12 mouse cellular contexts compared by ENCODE assay signal in the genomic region with DNA sequence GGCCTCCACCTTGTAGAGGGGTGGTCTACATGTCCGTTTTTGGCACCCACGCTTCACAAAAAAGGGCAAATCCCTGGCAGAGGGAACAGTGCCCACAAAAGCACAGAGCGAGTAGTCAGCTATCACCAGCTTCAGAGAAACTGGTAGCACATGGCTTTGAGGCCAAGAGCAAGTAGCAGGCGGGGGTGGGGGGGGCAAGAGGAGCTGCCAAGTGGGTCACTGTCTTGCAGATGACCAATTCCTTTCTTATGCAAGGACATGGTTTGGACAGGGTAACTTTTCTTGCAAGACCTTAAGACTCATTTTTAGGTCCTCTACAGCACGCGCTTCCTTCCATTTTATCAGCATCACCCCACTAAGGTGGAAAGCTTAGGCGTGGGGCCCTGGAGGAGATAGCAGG.
DNase-seq lines count a peak whose midpoint lies in the region; ATAC-seq and TF ChIP-seq lines count a peak whose summit lies in the region.
"Had no signal": no experiment of that assay in that cellular context is flagged by ENCODE, and none has a peak within 500 bp of the region (broad histone marks: within the 10 kb centered on the region; RNA-seq: fewer than 3 reads in every experiment).

No protein-coding gene starts in this region.

- H3K27me3 ChIP-seq in heart, embryonic 10.5 days (ENCODE audit: insufficient read depth, poor library complexity, severe bottlenecking): no peaks in the 10 kb centered on the region
- H3K27me3 ChIP-seq in embryonic facial prominence, embryonic 12.5 days: no peaks in the 10 kb centered on the region
- H3K27me3 ChIP-seq in limb, embryonic 14.5 days (ENCODE audit: control insufficient read depth, insufficient read depth, low read length): no peaks in the 10 kb centered on the region
- no peaks in the 10 kb centered on the region for H3K27me3 ChIP-seq in hindbrain, embryonic 14.5 days (ENCODE audit: control insufficient read depth, insufficient read depth, low read length)
- H3K27me3 ChIP-seq: neural tube, embryonic 15.5 days had no signal

- TF ChIP-seq POLR2A in limb, embryonic 14.5 days (IDR thresholded peaks at IDR 0.05; ENCODE audit: borderline replicate concordance, extremely low read depth, insufficient read depth, insufficient read length): no peak

- peaks cover 54% of the 10 kb centered on the region for H3K4me1 ChIP-seq in heart, embryonic 10.5 days
- peaks cover 41% of the 10 kb centered on the region for H3K4me1 ChIP-seq in embryonic facial prominence, embryonic 12.5 days
- H3K4me1 ChIP-seq in limb, embryonic 14.5 days (ENCODE audit: control insufficient read depth, insufficient read depth, low read length): peaks cover 46% of the 10 kb centered on the region
- H3K4me1 ChIP-seq in hindbrain, embryonic 14.5 days (replicated peaks; ENCODE audit: control insufficient read depth, insufficient read depth, low read length): no peaks in the 10 kb centered on the region
- H3K4me1 ChIP-seq: neural tube, embryonic 15.5 days had no signal

- no peak overlapping the region for H3K9ac ChIP-seq in embryonic facial prominence, embryonic 12.5 days
- H3K9ac ChIP-seq in limb, embryonic 14.5 days (ENCODE audit: low read depth, low read length, severe bottlenecking): no peak overlapping the region
- H3K9ac ChIP-seq in hindbrain, embryonic 14.5 days: no peak overlapping the region
- H3K9ac ChIP-seq: neural tube, embryonic 15.5 days had no signal

- H3K4me3 ChIP-seq in heart, embryonic 10.5 days: no peak overlapping the region
- H3K4me3 ChIP-seq in embryonic facial prominence, embryonic 12.5 days: no peak overlapping the region
- no peak overlapping the region for H3K4me3 ChIP-seq in limb, embryonic 14.5 days (replicated peaks; ENCODE audit: low read length)
- H3K4me3 ChIP-seq in hindbrain, embryonic 14.5 days (replicated peaks; ENCODE audit: low read length): no peak overlapping the region
- H3K4me3 ChIP-seq: neural tube, embryonic 15.5 days had no signal

- no peaks in the 10 kb centered on the region for H3K9me3 ChIP-seq in heart, embryonic 10.5 days
- H3K9me3 ChIP-seq in embryonic facial prominence, embryonic 12.5 days: no peaks in the 10 kb centered on the region
- no peaks in the 10 kb centered on the region for H3K9me3 ChIP-seq in limb, embryonic 14.5 days (ENCODE audit: control insufficient read depth, low read length)
- no peaks in the 10 kb centered on the region for H3K9me3 ChIP-seq in hindbrain, embryonic 14.5 days (ENCODE audit: control insufficient read depth, low read length)
- H3K9me3 ChIP-seq: G1E; neural tube, embryonic 15.5 days had no signal

- intact Hi-C loops in heart, postnatal 36 days (cut with DNase I): loop anchor here (5.0 kb wide), 1 partner anchor 151 kb away; a partner anchor contains a TSS

- peak overlapping the region; percentile 72; the same call in 1 of the 2 replicates for H3K27ac ChIP-seq in heart, embryonic 10.5 days
- H3K27ac ChIP-seq in embryonic facial prominence, embryonic 12.5 days: peak overlapping the region; percentile 91
- H3K27ac ChIP-seq in limb, embryonic 14.5 days (replicated peaks; ENCODE audit: low read depth, low read length): peak overlapping the region; percentile 81
- no peak overlapping the region for H3K27ac ChIP-seq in hindbrain, embryonic 14.5 days
- H3K27ac ChIP-seq: neural tube, embryonic 15.5 days had no signal

- no peaks in the 10 kb centered on the region for H3K36me3 ChIP-seq in heart, embryonic 10.5 days
- H3K36me3 ChIP-seq in embryonic facial prominence, embryonic 12.5 days: no peaks in the 10 kb centered on the region
- H3K36me3 ChIP-seq in limb, embryonic 14.5 days (ENCODE audit: control insufficient read depth, insufficient read depth, low read length): no peaks in the 10 kb centered on the region
- no peaks in the 10 kb centered on the region for H3K36me3 ChIP-seq in hindbrain, embryonic 14.5 days (replicated peaks; ENCODE audit: control insufficient read depth, insufficient read depth)
- H3K36me3 ChIP-seq: G1E; neural tube, embryonic 15.5 days had no signal

- no peak overlapping the region for H3K4me2 ChIP-seq in embryonic facial prominence, embryonic 12.5 days (replicated peaks)
- no peak overlapping the region for H3K4me2 ChIP-seq in limb, embryonic 14.5 days (replicated peaks; ENCODE audit: low read depth, low read length, severe bottlenecking)
- no peak overlapping the region for H3K4me2 ChIP-seq in hindbrain, embryonic 14.5 days (replicated peaks)
- H3K4me2 ChIP-seq: neural tube, embryonic 15.5 days had no signal

- DNase-seq in heart, embryonic 10.5 days (ENCODE audit: low spot score): no peak
- DNase-seq in heart, postnatal 36 days: no peak
- DNase-seq in adipocyte (ENCODE audit: low spot score): peak; percentile 79
- DNase-seq in limb, embryonic 14.5 days (ENCODE audit: low spot score): no peak
- DNase-seq in spleen, postnatal 10 days (ENCODE audit: low spot score in 2 of 2): no peak
- DNase-seq in hindbrain, embryonic 14.5 days (ENCODE audit: low spot score): no peak
- DNase-seq: kidney, postnatal 25 days; lung, postnatal 14 days; right cerebral cortex, postnatal 4 days had no signal

- ATAC-seq in embryonic facial prominence, embryonic 12.5 days (ENCODE audit: insufficient number of reproducible peaks, insufficient read depth, low FRiP score, low TSS enrichment): no peak
- no peak for ATAC-seq in limb, embryonic 14.5 days (ENCODE audit: low FRiP score, low read depth)
- no peak for ATAC-seq in hindbrain, embryonic 14.5 days (ENCODE audit: low FRiP score)

- 78% methylated on average over 7 of the region's 7 CpGs for WGBS in heart, embryonic 10.5 days
- 85% methylated on average over 7 of the region's 7 CpGs for WGBS in embryonic facial prominence, embryonic 12.5 days
- WGBS in limb, embryonic 14.5 days: 82% methylated on average over 7 of the region's 7 CpGs
- 91% methylated on average over 7 of the region's 7 CpGs for whole genome bisulfite sequencing in hindbrain, embryonic 14.5 days
